Mouse (Mus musculus) stomach, embryonic 14.5 days (tissue): ENCODE data around the gene Rad23b. TPM values are rescaled to one million over a fixed set of nuclear protein-coding genes. Genes with fewer than 3 reads are reported as not detected.
"Not testable (repeated sequence)": the region's sequence is repeated elsewhere in the genome, so short reads cannot be mapped to it uniquely, and the experiment has no call there.

Source experiments
- ATAC-seq: fragments of 200-750 bp; cut with Nextera tagmentation; 2 replicates; pipeline ENCODE4 v1.8.0; 2017; ENCODE audit warnings: low read depth, moderate TSS enrichment; ENCODE audit not compliant: insufficient number of reproducible peaks, insufficient read depth, low FRiP score
- H3K27ac ChIP-seq: fragments of 300-500 bp; sonication (generic); 2 replicates; pipeline ENCODE4 v1.5.1; 2014; ENCODE audit warnings: mild to moderate bottlenecking, low read length, moderate library complexity, mixed read lengths
- H3K27me3 ChIP-seq: fragments of 300-500 bp; sonication (generic); 2 replicates; pipeline ENCODE4 v1.6.1; 2014; ENCODE audit warnings: low read length, control low read depth, mixed read lengths; ENCODE audit not compliant: control insufficient read depth, insufficient read depth
- H3K36me3 ChIP-seq: fragments of 300-500 bp; sonication (generic); 2 replicates; pipeline ENCODE4 v1.6.1; 2014; ENCODE audit warnings: mild to moderate bottlenecking, control low read depth, low read length, moderate library complexity, mixed read lengths; ENCODE audit not compliant: control insufficient read depth, insufficient read depth
- H3K4me1 ChIP-seq: fragments of 300-500 bp; sonication (generic); 2 replicates; pipeline ENCODE4 v1.6.1; 2014; ENCODE audit warnings: low read length, control low read depth, mixed read lengths; ENCODE audit not compliant: control insufficient read depth, insufficient read depth
- H3K4me2 ChIP-seq: fragments of 300-500 bp; sonication (generic); replicated peaks from 2 replicates; pipeline ENCODE4 v1.6.1; 2014; ENCODE audit warnings: low read depth, low read length, control low read depth
- H3K4me3 ChIP-seq: fragments of 300-500 bp; sonication (generic); 2 replicates; pipeline ENCODE4 v1.5.1; 2014; ENCODE audit warnings: low read depth, low read length, control low read depth
- H3K9ac ChIP-seq: fragments of 300-500 bp; sonication (generic); replicated peaks from 2 replicates; pipeline ENCODE4 v1.6.1; 2014; ENCODE audit warnings: low read depth, mild to moderate bottlenecking, control low read depth, low read length, moderate library complexity, mixed read lengths
- H3K9me3 ChIP-seq: fragments of 300-500 bp; sonication (generic); 2 replicates; pipeline ENCODE4 v1.6.1; 2016; ENCODE audit warnings: low read depth, low read length, control low read depth; ENCODE audit not compliant: control insufficient read depth
- WGBS: fragments of 180-500 bp; shearing (Covaris S2); extraction: QIAGEN DNeasy Blood & Tissue Kit; methylation state at CpG from one replicate; pipeline ENCODE4 v1.1.7; 2014; 5-methylcytosine and 5-hydroxymethylcytosine counted together
- polyA plus RNA-seq: library from polyadenylated mRNA; unstranded; fragments of >200 nt; fragmentation: Nextera tagmentation; extraction: Ambion mirVana; gene quantifications from 2 replicates; pipeline ENCODE4 v1.2.1, GENCODE M21; 2014

The Rad23b gene
- 74.6 and 85.2 TPM in 2 replicates for polyA plus RNA-seq

- H3K9ac ChIP-seq: peak within 1 kb of the TSS; percentile 89
- peak; percentile 99 for ATAC-seq
- under 1% methylated on average over 77 of the region's 77 CpGs for WGBS
Observed at GRCm38 (mm10) chr4:55349452-55350218, at the start of gene Rad23b. TSS of gene Rad23b (plus strand) at chr4:55350043.

GRCm38 (mm10) chr4:55304121-55304520 is 45.7 kb upstream of the Rad23b start:
- no peak for ATAC-seq
- no peak overlapping the region for H3K9ac ChIP-seq
- no peak overlapping the region for H3K27ac ChIP-seq
- H3K4me3 ChIP-seq: no peak overlapping the region
- H3K4me2 ChIP-seq: no peak overlapping the region
- H3K4me1 ChIP-seq: no peaks in the 10 kb centered on the region
- H3K36me3 ChIP-seq: no peaks in the 10 kb centered on the region
- 78% methylated on average over 5 of the region's 5 CpGs for WGBS
- H3K9me3 ChIP-seq: no peaks in the 10 kb centered on the region
- H3K27me3 ChIP-seq: no peaks in the 10 kb centered on the region

More at GRCm38 (mm10) chr4:55349452-55350218, at the start of gene Rad23b:
- no peaks in the 10 kb centered on the region for H3K36me3 ChIP-seq
- H3K9me3 ChIP-seq: no peaks in the 10 kb centered on the region
- peak within 1 kb of the TSS; percentile 67 for H3K4me2 ChIP-seq
- H3K4me3 ChIP-seq: peak within 1 kb of the TSS; percentile 98
- H3K4me1 ChIP-seq: peaks cover 10% of the 10 kb centered on the region; the same call in 1 of the 2 replicates
- no peaks in the 10 kb centered on the region for H3K27me3 ChIP-seq
- peak within 1 kb of the TSS; percentile 89 for H3K27ac ChIP-seq

GRCm38 (mm10) chr4:55306636-55307035 is 43.2 kb upstream of the Rad23b start:
- no peaks in the 10 kb centered on the region for H3K4me1 ChIP-seq
- H3K27ac ChIP-seq: no peak overlapping the region
- WGBS: 70% methylated on average over 4 of the region's 4 CpGs
- no peak for ATAC-seq
- H3K9ac ChIP-seq: no peak overlapping the region
- no peaks in the 10 kb centered on the region for H3K27me3 ChIP-seq
- no peak overlapping the region for H3K4me2 ChIP-seq
- H3K9me3 ChIP-seq: no peaks in the 10 kb centered on the region
- H3K36me3 ChIP-seq: no peaks in the 10 kb centered on the region
- no peak overlapping the region for H3K4me3 ChIP-seq

GRCm38 (mm10) chr4:55316726-55317125 is 33.1 kb upstream of the Rad23b start:
- no peak overlapping the region for H3K27ac ChIP-seq
- no peak overlapping the region for H3K9ac ChIP-seq
- H3K9me3 ChIP-seq: no peaks in the 10 kb centered on the region
- no peaks in the 10 kb centered on the region for H3K27me3 ChIP-seq
- H3K4me2 ChIP-seq: no peak overlapping the region
- no peaks in the 10 kb centered on the region for H3K36me3 ChIP-seq
- H3K4me1 ChIP-seq: no peaks in the 10 kb centered on the region
- no peak overlapping the region for H3K4me3 ChIP-seq
- 39% methylated on average over 4 of the region's 4 CpGs for WGBS
- ATAC-seq: no peak

GRCm38 (mm10) chr4:55318350-55318749 is 31.5 kb upstream of the Rad23b start:
- not testable (repeated sequence) for H3K36me3 ChIP-seq, ATAC-seq, H3K27me3 ChIP-seq, H3K9ac ChIP-seq, H3K4me1 ChIP-seq, H3K4me3 ChIP-seq, H3K27ac ChIP-seq, H3K9me3 ChIP-seq, H3K4me2 ChIP-seq
- 92% methylated on average over 9 of the region's 9 CpGs for WGBS

- Histone ChIP-seq H3K4me3 (no peak overlapping the region), H3K27ac (no peak overlapping the region), H3K4me2 (no peak overlapping the region), H3K9me3 (no peaks in the 10 kb centered on the region), H3K36me3 (no peaks in the 10 kb centered on the region), H3K4me1 (no peaks in the 10 kb centered on the region), H3K27me3 (no peaks in the 10 kb centered on the region), H3K9ac (no peak overlapping the region)
- no peak for ATAC-seq
- WGBS: 43% methylated on average over 4 of the region's 4 CpGs
Observed at GRCm38 (mm10) chr4:55325786-55326518, 23.9 kb upstream of the Rad23b start.

- Histone ChIP-seq H3K4me1 (no peaks in the 10 kb centered on the region), H3K27me3 (no peaks in the 10 kb centered on the region), H3K9me3 (no peaks in the 10 kb centered on the region), H3K9ac (no peak overlapping the region), H3K4me3 (no peak overlapping the region), H3K27ac (no peak overlapping the region), H3K36me3 (no peaks in the 10 kb centered on the region), H3K4me2 (no peak overlapping the region)
- 70% methylated on average over 4 of the region's 4 CpGs for WGBS
- ATAC-seq: no peak
Observed at GRCm38 (mm10) chr4:55327508-55327907, 22.3 kb upstream of the Rad23b start.

GRCm38 (mm10) chr4:55328471-55328870 is 21.4 kb upstream of the Rad23b start:
- no peak for ATAC-seq
- WGBS: 94% methylated on average over 11 of the region's 11 CpGs
- no peaks in the 10 kb centered on the region for H3K9me3 ChIP-seq
- no peaks in the 10 kb centered on the region for H3K4me1 ChIP-seq
- no peak overlapping the region for H3K27ac ChIP-seq
- no peak overlapping the region for H3K9ac ChIP-seq
- no peak overlapping the region for H3K4me2 ChIP-seq
- H3K27me3 ChIP-seq: no peaks in the 10 kb centered on the region
- H3K36me3 ChIP-seq: no peaks in the 10 kb centered on the region
- no peak overlapping the region for H3K4me3 ChIP-seq
